Mouse (Mus musculus): ENCODE results near the gene Gm28845.

DNA sequence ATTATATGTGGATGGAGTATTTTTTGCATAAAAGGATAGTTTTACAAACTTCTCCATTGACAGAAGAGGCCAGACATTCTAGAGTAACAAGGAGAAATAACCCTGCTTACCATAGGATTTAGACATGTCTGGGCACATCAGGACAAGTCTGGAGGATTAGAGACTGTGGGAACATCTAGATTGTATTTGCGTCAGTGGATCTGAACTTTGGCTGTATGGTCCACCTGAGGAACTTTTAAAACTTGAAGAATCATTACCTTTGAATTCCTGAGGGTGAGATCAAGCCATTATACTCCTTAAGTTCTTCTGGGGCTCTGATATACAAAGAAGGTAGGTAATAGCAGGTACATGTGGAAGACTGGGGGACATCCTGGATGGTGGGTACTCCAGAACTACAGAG is 12.3 kb upstream of the Gm28845 start:
- no peak for TF ChIP-seq CTCF (IDR thresholded peaks at IDR 0.05; ENCODE audit: borderline replicate concordance, insufficient read depth, low read length)
- TF ChIP-seq POLR2A (IDR thresholded peaks at IDR 0.05; ENCODE audit: low read depth, low read length), result no peak
